Mouse (Mus musculus) adrenal gland, adult 18-20 months (tissue): ENCODE data around the gene Fblim1. TPM values are rescaled to one million over a fixed set of nuclear protein-coding genes. Genes with fewer than 3 reads are reported as not detected.

Experiments
- DNase-seq, 2 experiments: peaks; one replicate each; pipeline ENCODE4 v3.0.0; 2021 to 2022; ENCODE audit warnings: low spot score in 2 of 2
- total RNA-seq, 2 experiments: library from RNA; stranded (reverse); gene quantifications; 1 replicate in 1 of 2; 2 replicates in 1 of 2; pipeline ENCODE4 v1.2.3; 2021

Fblim1 gene
- total RNA-seq, 2 experiments from 2014 or later = 6.8 to 13.0 TPM

GRCm38 (mm10) chr4:141601148-141601862, 4.6 kb downstream of the Fblim1 start:
- no peak for DNase-seq

GRCm38 (mm10) chr4:141600364-141600763, 5.5 kb downstream of the Fblim1 start:
- DNase-seq = no peak

DNA sequence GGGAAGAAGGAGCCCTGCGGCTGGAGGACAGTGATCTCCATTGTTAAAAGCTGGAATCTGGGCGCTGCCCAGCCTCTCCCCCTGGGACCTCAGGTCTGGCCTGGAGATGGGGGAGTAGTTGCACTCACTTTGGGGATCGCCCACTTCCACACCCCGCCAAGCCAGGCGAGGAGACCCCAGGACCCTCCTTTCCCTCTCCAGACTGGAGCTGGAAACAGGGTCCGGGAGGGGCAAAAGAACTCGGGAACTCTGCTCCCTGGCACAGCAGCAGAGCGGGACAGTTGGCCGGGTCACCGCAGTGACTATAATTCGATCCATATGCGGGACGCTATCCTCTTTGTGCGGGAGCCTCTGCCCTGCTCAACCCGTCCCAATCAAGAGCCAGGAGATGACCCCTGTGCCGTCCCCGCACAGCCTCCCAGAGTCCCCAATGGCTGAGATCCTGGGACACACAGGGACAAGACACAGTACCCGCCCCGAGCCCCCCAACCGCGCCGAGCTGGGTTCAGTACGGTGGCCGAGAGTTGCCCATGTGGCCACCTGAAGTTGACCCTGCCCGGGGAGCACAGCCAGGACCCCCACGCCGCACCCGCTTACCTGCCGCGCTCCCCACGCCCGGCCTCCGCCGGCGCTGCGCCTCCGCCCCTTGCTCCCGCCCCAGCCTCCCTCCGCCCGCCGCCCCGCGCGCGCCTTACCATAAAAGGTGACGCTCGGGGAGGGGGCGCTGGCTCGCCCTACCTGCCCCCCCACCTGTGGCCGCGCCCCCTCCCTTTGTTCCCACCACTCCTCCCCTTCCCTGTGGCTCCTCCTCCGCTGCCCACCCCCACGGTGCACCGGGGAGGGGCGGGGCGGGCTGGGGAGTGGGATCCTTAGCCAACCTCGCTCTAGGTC, 6.4 kb downstream of the Fblim1 start:
- DNase-seq = no peak

DNA sequence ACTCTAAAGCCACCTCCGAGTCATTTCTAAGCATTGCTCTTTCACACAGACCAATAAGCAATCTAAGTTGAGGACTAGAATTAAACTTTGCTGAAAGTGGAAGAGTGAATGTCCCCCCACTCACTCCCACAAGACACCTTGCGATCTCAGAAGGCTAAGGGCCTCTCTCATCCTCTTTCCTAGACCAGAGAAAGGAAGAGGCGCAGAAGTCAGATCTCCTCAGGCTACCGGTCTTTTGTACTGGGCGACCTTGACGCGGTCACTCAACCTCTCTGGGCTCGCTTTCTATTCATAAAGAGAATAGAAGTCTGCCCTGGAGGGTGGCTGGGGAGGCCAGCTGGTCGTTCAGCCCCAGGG, 7.0 kb downstream of the Fblim1 start:
- DNase-seq = no peak

DNA sequence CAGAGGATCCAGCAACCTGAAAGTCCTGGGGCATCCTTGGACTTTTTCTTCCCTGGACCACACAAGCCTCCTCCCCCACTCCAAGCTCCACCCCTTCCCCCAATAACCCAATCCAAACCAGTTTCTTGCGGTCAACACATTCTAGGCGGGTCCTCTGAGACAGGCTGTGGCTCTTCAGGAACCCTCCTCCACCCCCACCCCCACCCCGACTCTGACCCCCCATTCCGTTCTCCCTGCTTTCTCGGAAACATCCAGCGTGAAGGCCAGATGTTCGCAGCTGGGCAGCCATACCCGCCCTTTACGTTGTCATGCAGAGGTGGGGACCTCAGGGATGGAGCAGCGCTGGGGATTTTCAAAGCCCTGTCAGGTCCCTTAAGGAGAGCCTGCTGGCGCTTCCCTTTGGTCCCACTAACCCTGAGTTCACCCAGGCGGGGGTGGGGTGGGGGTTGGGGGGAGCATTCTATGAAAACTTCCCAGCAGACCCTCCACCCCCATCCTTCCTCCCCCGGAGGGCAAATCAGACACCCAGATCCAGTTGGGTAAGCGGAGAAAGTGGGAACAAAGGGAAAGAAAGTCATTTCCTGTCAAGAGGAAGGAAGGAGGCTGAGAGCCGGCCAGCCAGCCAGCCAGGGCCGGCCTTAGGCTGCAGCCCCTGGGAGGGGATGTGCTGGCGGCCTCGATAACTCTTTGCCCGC, 7.5 kb downstream of the Fblim1 start:
- no peak for DNase-seq

DNA sequence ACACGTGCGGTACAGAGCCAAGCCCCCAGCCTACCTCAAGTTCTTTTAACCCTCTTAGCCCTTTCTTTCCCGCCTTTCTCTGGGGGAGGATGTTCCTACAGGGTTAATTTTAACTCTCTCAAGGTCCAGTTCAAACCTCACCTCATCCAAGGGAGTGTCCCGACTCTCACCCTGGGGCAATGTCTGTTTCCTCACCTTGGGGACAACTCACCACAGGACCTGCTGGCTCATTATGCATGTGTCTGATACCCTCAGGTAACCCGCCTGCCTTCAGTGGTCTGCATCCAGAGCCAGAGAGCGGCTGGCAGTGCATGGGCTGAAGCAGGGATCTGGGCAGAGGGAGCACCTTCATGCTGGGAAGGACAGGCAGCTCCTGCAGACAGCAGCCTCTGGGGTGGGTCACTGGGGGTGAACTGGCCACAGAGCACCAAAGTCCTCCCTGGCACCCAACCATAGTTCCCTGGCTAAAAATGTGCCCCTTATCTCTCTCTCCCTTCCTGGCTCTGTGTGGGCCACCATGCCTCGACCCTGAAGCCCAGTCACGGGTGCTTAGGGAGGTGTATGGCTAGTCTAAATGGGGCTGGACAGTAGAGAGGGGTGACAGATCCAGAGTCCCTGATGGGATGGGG, 9.1 kb downstream of the Fblim1 start:
- DNase-seq = no peak

GRCm38 (mm10) chr4:141595605-141596268, 10.2 kb downstream of the Fblim1 start:
- DNase-seq = no peak

DNA sequence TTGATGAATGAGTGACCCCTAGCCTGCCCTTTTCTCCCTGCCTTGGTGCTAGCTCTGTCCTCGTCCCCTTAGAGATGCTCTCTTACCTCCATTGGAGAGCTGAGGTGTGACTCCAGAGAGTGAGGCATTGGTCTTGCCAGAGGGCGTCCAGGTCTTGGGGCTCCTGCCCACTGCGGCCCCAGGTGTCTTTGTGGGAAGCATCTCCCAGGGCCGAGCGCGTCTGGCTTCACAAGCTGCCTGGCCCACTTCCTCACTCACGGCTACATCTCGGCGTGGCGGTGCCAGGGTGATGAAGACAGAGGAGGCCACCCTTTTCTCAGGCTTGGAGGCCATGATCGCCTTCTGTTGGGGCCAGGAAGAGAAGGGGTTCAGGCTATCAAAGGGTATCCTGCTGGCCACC, 10.8 kb downstream of the Fblim1 start:
- DNase-seq = no peak

- DNase-seq = no peak
Measured at GRCm38 (mm10) chr4:141591547-141591946, 14.3 kb downstream of the Fblim1 start.

DNA sequence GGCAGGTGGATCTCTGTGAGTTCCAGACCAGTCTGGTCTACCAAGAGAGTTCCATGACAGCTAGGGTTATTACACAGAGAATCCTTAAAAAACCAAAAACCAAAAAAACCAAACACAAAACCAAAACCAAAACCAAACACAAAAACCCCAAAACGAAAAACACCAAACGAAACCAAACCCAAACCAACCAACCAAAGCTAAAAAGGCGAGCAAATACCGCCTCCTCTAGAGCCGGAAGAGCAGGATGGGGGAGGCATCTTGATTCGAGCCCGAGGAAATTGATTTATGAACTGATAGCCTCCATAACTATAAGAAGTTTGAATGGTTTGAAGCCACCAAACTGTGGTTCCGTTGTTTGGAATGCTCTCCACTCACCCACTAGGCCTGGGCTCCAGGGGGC, 22.0 kb downstream of the Fblim1 start:
- DNase-seq = no peak

- DNase-seq = no peak
Measured at GRCm38 (mm10) chr4:141581051-141581450, 24.8 kb downstream of the Fblim1 start.

DNA sequence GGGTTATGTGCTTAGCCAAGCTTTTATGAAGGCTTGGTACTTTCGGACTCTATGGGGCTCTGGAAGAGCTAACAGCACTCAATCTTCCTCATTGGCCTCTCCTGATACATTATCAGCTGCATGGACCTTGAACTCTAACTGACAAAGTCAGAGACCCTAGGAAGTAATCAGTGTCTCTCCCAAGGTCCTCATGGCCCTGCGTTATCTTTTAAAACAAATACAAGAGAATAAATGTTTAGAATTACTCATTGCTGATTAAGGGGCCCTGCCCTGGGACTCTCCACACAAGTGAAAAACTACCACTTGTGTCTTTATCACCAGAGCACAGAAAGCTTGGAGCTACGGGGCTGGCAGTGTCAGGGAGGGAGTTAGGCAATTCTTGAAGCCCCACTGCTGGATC, 27.1 kb downstream of the Fblim1 start:
- DNase-seq = no peak

DNA sequence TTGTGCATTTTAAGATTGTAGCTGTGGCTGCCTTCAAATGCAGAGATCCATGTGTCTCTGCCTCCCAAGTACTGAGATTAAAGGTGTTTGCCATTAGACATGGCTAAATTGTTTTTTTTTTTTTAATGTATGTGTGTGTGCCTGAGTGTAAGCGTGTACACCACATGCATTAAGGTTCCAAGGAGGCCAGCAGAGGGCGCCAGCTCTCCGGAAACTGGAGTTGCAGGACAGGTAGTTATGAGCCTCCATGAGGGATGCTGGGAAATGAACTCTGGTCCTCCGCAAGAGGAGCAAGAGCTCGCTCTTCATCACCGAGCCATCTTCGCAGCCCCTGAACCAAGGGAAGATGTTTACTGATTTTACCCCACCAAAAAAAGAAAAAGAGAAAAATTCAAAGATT, 29.0 kb downstream of the Fblim1 start:
- DNase-seq = no peak

DNA sequence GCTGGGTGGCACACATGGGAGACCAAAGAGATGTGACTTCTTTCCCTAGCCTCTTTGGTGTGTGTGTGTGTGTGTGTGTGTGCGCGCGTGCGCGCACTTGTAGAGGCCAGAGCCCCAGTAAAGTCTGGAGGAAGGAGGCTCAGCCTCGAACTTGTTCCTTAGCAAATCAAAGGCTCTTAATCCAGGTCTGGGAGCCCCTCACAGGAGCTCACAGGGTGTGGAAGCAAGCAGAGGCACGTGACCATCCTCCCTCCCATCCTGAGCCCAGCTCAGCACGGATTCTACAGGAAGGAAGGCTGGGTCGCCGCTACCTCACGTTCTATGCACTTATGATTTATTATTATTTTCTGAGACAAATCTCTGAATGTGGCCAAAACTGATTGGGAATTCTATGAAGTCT, 29.5 kb downstream of the Fblim1 start:
- no peak for DNase-seq

DNA sequence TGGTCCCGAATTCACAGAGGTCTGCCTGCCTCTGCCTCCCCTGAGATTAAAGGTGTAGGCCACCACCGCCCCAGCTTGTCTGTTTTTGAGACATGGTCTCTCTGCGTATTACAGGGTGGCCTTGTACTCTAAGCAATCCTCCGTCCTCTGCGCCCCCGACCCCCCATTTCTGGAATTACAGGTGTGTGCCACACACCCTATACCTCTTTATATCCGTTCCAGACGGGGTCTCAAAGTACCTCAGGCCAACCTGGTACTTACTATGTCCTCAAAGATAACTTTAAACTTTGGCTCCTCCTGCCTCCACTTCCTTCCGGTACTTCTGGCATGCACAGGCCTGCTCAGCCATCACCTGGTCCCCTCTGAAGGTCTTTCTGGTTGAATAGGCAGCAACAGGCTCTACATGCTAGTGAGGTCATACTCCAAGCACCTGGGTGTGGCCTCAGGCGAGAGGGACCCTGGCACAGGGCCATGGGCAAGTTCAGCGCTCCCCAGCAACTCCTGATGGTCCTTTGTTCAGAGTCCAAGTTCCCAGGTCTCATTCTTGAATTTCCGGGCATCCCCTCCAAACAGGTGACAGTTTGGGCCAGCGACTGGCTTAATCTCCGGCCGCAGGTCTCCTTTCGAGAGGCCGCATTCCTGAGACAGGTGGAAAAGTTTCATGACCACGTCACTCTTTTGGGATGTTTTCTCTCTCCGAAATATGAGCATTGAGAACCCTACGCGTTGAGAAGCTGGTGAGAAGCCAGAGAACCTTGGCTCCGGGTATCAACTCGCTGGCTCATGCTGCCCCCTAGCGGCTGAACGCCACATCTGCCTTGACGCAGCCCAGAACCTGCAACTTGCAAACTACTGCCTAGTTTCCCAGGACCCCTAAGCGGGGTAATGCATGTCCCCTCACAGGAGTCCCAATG, 30.9 kb downstream of the Fblim1 start:
- DNase-seq = peak; percentile 94 to 95

DNA sequence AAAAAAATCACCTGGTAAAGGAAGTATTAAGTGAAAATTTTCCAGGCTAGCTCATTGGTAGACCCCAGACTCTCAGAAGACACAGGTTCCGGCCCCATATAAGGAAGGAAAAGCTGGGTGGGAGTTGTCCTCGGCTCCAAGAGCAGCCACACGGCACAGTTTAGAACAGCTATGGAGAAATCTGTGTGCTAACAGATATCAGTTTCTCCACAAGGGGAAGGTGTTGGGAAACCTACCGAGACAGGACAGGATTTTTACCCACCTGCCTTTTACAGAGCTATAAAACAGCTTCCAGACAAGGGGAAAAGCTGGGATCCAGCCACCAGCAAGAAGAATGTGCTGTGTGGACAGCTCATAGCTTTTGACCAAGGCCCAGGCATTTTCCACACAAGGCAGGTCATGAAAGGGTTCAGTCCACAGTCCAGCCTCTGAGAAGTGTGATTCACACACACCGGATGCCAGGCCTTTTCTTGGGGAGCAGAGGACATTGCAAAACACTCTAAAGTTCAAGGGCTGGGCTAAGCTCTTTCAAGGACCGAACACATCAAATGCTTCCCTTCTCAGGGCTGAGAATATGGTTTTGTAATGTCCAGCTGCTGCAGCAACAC, 32.4 kb downstream of the Fblim1 start:
- peak in 1 of 2 experiments; percentile 72 for DNase-seq

DNA sequence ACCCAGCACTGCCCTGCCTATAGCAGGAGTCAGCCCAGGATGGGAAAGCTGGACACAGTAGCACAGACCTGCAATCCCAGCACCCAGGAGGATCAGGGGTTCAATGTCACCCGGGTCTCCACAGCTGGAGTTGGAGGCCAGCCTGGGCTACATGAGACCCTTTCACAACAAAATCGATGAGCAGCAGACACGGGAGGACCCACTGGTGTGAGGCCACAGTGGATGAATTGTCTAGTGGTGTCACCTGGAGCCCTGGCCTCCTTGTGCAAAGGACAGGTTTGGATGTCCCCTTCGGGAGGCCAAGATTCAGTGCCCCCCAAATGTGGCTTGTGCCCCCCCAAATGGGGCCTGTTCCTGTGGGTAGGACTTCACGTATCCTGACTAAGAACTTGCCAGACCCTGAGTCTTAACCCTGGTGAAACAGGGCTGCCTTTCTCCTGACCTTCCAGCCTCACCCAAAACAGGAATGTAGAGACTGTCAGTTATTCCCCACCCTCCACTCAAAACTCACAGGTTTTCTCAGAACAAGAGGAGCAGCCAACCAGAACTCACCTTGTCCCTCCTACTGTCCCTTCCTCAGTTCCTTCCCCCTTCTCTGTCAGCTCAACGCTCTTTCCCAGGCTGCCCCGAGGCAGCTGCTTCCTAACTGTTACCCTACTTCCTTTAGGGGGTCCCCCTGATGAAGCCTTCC, 33.1 kb downstream of the Fblim1 start:
- no peak for DNase-seq

DNA sequence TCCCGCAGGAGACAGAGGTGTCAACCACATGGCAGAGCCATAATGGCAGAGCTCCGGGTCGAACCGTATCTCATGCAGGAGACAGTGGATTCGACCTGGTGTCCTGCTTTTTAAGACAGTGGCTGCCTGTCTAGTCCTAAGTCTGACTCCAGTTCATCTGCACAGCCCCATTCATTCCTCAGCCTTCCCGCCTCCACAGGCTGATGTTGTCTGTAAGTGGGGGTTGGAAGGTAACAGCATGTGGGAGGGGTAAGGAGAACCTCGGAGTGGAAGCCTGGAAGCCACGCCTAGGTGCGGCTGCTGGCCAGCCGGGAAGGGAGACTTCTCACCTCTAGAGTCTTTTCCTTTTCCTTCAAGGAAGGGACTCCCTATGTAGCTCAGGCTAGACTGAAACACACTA, 34.0 kb downstream of the Fblim1 start:
- no peak for DNase-seq

DNA sequence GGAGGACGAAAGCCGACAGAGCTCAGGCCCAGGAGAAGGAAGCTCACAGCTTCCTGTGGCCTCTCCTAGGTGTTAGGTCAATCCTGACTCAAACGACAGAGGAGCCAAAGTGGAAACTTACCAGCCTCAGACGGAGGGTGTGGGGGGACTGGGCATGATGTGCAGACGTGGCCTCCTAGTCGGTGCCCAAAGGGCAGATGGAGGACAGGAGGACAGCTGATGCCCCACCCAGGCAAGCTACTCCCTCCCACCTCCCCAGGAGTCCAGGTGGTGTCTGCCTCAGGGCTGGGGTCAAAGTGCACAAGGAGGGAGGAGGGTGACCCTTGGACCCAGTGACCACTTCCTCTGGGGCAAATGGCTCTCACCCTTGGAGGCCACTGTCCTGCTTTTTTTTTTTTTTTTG, 34.6 kb downstream of the Fblim1 start:
- DNase-seq = peak in 1 of 2 experiments; percentile 55
